Mouse (Mus musculus) cerebellum, postnatal 14 days (tissue): Measurements from ENCODE around the gene Sesn1.

Source experiments
- DNase-seq, 2 experiments: peaks; one replicate each; pipeline ENCODE4 v3.0.0; 2021; ENCODE audit warnings: mixed read lengths in 2 of 2

Gene Sesn1

GRCm38 (mm10) chr10:41875624-41876023 lies 65.9 kb downstream of the Sesn1 start:
- DNase-seq: no peak

GRCm38 (mm10) chr10:41878344-41878743 lies 68.6 kb downstream of the Sesn1 start:
- no peak for DNase-seq

- DNase-seq: peak; percentile 61 to 67
Observed at GRCm38 (mm10) chr10:41879675-41880074, 69.9 kb downstream of the Sesn1 start.

DNA sequence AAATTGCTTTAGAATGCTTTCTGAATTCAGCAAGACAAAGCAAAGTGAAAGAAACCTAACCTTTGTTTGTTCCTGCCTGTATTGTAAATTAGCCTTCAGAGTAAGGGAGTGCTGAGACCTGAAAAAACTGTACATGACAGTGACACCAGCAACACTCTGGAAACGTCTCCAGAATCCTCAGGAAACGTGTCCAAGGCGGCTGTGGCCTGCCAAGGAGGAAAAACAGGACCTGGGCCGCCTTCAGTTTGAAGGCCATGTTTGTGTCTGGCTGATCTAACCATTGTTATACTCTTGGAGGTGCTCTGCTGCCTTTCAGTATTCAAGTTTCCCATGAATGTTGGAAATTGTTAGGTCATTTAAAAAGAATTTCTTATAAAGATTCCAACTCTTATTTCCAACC lies 70.5 kb downstream of the Sesn1 start:
- DNase-seq: peak; percentile 53 to 64

- DNase-seq: no peak
Observed at GRCm38 (mm10) chr10:41880777-41881176, 71.0 kb downstream of the Sesn1 start.

DNA sequence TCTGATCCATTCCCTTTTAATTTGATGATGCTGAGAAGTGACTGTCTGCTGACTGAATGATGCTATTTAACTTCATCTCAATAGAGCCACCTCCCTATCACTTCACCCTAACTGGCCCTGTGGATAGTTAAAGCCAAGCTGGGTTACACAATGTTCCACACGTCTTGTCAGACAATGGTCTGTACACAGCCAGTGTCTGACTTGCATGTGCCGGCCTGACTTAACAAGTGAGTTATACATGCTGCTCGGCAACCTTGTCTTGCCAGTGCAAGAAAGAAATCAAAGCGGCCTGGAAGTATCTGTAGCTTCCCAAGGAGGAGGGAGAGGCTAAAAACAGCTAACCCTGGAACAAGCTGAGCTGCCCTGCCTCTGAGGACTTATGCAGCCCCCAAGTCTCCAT lies 71.7 kb downstream of the Sesn1 start:
- DNase-seq: no peak

GRCm38 (mm10) chr10:41883741-41884575 lies 74.2 kb downstream of the Sesn1 start:
- no peak for DNase-seq

DNA sequence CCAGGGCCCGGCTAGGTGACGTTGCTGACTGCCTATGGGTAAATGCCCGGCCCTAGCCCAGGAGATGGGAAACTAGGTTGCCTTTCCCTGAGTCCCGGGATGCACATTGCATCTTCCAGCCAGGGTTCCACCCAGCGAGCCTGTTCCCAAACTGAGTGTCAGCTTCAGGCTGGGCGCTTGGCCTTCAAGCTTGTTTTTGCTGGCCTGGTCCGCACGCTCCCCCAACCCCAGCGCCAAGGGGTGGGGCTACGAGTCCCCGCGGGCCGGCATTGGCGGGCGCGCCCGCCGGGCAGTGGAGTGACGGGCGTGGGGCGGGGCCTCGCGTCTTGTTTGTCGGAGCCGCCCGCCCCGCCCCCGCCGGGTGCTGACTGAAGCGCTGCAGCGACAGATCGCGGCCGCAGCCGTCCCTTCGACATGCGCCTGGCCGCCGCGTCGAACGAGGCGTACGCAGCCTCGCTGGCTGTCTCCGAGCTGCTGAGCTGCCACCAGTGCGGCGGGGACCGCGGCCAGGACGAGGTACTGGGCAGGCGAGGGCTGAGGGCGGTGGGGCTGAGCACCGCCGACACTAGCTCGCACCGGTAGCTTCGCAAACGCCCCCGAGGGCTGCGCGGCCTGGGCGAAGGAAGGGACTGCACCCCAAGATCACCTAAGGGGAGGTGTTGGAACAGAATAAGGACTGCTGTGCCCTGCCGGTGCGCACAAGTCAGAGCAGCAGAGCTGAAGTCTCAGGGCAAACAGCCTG lies 77.5 kb downstream of the Sesn1 start:
- peak; percentile 99 for DNase-seq

DNA sequence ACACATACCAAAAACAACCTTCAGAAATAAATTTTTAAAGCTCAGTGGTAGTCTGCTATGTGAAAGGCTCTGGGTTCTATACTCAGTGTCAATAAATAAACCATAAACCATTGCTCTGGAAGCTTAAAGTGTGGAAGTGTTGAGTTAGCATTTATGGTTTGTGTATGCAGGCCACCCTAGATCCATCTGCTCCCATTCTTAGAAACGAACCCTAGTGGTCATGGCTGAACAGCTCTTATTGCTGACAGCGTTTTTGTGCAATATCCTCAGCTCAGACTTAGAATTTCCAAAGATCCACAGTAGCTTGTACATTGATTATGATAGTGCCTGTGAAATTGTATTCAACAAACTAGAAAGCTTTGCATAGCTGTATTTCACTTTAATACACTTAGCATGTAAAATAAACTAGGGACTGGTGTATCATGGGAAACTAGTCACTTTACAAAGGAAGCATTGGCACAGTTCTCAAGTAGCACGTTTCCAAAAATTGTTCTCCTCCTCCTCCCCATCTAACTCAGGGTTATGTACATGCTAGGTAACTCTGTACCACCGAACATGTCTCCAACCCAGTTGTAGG lies 78.7 kb downstream of the Sesn1 start:
- peak; percentile 40 to 63 for DNase-seq

DNA sequence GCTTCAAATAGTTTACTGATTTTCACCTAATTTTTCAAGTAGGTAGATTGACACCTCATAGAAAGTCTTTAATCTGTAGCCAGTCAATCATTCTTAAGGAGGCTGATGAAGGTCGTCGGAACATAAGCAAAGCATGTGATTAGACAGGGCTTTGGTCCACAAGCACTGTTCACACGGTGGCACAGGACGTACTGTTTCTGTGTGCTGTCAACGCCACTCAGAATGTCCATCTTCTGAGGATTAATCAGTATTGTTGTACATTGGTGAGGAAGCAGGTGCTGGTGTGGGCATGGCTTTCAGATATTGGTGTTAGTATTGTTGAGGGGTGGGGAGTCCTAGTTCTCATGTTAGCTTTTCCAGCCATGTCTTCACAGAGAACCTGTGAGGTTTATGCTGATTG lies 79.8 kb downstream of the Sesn1 start:
- DNase-seq: no peak

DNA sequence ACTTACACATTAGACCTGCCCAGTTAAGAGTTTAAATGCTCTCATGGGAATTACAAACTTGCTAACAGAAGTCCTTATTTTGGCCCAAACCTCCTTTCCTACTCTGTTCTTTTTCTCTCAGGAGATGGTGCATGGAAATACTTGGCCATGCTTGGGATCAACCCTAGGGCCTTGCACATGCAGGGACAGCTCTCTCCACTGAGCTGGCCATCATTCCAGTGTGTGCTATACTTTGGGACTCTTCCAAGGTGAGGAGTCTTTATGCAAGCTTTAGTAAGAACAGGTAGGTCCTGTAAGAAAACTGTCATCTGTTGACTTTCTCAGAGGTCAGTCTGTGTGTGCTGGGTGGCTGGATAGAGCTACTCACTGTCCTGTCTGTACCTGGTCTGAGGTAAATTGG lies 80.8 kb downstream of the Sesn1 start:
- DNase-seq: no peak

DNA sequence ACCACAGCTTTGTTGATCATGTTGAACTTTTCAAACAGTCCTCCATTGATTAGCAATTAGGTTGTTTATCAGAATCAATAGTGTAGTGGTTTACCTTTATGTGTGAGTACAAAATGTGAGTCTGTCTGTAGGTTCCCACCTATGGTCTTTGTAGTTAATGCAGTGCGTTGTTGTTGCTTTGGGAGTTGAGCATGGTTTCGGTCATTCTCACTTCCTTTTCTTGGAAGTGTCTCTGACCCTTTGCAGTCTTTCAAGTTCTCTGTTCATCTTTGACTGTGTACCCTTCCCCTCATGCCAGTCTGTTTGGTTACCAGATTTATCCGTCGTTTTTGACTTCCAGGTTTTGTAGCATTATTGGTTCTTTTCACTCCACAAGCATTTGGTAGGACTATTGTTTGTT lies 81.6 kb downstream of the Sesn1 start:
- no peak for DNase-seq

GRCm38 (mm10) chr10:41893433-41894411 lies 84.0 kb downstream of the Sesn1 start:
- no peak for DNase-seq

- no peak for DNase-seq
Observed at GRCm38 (mm10) chr10:41896425-41896824, 86.7 kb downstream of the Sesn1 start.

DNA sequence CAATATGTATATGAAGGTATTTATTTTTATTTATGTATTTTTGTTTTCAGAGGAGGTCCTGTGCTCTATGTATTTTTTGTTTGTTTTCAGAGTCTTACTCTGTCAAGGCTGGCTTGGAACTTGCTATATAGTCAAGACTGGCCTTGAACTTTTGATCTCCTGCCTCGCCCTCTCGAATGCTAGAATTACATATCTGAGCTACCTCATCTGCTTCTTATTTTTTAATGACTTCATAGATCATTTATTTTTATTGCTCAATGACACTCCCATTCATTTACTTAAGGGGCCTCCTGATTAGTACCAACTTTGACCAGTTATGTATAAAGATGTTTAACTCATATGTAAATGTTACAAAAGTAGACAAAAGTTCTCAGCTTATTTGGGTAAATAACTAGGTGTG lies 87.1 kb downstream of the Sesn1 start:
- no peak for DNase-seq

DNA sequence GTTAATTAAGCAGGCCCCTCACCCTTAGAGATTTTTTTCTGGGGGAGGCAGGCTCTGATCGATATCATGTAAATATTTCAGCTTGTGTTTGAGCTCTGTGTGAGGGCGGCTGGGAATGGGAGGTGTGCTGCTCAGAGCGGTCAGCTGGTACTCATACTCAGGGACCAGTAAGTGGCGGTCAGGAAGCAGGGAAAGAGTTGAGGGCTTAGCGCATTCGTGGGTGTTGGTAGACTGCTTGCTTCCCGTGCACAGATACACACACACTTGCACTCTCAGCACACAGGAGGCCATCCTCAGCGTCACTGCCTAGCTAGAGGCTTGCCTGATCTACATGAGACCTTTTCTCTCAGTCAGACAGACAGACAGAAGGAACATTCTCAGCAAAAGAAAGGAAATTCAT lies 91.7 kb downstream of the Sesn1 start:
- DNase-seq: no peak

DNA sequence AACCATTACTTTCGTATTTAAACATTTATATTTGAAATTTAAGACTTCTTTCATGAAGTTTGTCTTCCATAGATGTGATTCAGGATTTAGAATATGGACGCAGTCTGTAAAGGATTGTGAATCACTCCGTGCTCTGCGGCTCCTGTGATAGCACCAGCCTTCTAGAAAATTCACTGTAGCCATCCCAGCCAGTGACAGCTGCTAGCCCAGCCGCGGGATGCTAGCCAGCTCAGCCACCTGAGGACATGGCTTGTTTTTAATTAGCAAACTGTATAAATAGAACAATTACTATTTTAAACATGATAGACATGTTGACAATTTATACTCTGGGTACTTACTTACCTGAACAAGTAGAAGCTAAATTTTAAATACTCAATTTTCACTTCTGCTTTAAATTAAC lies 92.1 kb downstream of the Sesn1 start:
- peak; percentile 86 to 89 for DNase-seq

DNA sequence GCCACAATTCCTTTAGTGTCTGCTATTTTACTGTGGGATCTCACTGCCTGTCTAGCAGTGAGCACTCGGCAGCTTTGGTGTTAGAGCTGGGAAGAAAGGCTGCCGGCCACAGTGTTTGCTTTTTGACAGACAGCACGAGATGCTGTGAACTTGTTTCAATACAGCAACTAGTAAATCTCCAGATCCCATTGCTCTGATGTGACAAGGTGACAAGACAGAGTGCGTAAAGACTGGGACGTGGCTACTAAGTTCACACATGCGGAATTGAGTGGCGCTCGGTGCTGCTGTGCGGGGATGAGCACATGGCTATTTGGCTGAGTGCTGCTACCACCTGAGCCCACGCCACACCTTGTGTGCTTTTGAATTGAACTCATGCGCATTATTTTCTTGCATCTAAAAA lies 97.7 kb downstream of the Sesn1 start:
- DNase-seq: peak in 1 of 2 experiments; percentile 41

DNA sequence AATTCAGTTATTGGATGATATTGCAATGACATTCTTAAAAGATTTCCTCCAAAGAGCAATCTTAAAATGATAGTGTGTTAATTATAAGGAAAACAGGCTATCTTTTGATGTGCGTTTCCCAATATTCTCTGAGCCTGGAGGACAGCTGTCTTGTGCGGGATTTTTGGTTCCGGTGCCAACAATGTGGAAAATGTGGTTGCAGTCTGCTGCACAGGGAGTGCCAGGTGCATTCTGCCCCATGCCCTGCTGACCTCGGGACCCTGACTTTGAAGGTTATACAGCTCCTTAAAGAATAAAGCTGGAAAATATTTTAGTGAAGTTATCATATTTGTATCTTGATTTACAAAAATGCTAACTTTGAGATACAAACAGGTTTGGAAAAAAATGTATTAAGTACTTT lies 98.2 kb downstream of the Sesn1 start:
- peak; percentile 56 to 65 for DNase-seq

DNA sequence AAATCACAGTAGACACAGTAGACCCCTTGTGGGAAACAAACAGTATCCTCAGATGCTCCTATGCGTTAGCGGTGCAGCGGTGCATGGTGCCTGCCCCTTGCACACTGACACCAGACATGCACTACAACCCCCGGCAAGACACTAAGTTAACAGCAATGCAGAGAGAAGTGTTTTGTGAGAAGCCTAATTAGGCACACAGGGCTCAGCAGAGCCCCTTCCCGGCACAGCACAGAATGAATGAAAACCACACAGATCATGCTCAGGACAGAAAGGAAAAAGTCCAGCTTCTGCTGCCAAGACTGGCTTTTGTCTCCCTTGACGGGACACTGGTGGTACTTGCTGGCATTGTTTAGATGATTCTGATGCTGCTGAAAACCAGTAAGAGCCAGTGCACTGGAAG lies 99.2 kb downstream of the Sesn1 start:
- DNase-seq: peak in 1 of 2 experiments; percentile 24

DNA sequence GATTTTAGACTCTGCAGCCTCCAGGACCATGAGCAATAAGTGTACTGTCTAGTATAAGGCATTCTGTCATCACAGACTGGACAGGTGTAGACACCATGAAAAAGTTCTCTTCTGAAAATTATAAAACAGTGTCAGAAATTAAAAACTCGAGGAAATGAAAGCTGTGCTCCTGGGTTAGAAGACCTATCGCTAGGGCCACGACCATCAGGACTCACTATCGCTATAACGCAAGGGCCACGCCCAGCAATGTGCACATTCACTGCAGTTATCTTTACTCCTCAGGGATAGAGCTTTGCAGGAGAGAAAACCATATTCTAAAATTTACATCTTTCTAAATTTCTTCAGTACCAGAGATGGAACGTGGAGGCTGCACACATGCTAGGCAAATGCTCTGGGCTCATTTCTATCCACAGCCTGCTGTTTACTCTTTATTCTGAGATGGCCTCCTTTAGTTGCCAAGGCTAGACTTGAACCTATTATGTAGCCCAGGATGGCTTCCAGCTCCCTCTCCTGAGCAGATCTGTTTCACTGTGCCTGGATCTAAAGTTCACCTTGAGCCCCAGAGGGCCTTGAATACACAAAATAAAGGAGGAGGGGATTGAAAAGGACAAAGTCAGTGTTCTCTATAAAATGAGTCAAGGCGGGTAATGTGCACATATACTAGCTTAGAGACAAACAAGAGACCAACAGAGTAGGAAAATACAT lies 102.7 kb downstream of the Sesn1 start:
- DNase-seq: no peak

- no peak for DNase-seq
Observed at GRCm38 (mm10) chr10:41926726-41927125, 117.0 kb downstream of the Sesn1 start.
